Mouse (Mus musculus): ENCODE measurements at regions not wholly inside any gene's neighbourhood (a gene's known extent, or its start where the extent isn't known, plus 50 kb on each side); places are given as distances from the start of the nearest gene placed in this dataset.
A peak's percentile ranks its signal among the peaks of the same experiment; 100 is the strongest.

DNA sequence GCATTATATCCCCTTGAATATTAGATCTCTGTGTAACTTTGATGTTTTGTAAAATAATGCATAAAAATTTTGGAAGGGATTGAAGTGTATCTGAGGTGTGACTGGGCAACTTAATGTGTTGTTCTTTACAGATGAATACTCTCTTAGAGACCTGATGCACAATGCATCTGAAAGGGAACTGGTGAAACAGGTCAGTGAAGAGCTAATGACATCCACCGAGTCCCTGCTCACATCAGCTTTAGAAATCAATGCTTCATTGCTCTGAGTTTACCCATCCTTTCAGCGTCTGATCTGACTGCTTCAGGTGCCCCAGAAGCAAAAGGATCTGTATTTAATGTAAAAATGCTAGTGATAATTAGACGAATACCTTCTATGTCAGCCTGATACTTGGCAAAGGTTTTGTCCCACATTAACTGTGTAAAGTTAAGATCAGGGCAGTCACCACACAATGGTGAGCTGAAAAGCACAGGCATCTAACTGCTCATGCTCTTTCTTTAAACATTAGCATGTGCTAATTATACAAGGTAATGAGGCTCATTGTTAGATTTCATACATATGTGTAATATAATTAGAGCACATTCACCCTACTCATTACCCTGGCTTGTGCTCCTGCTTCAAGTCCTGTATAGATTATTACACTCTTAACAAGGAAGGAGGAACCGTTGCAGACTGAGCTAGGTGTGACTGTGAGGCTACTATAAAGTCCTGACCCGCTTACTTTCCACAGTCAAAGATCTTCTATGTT is 204.6 kb upstream of the Tlr4 start:
- DNase-seq (ENCODE audit: low spot score in 2 of 2), result no peak

- DNase-seq (ENCODE audit: low spot score in 2 of 2), result no peak
Measured at GRCm38 (mm10) chr4:66618811-66619440, 208.5 kb upstream of the Tlr4 start.

DNA sequence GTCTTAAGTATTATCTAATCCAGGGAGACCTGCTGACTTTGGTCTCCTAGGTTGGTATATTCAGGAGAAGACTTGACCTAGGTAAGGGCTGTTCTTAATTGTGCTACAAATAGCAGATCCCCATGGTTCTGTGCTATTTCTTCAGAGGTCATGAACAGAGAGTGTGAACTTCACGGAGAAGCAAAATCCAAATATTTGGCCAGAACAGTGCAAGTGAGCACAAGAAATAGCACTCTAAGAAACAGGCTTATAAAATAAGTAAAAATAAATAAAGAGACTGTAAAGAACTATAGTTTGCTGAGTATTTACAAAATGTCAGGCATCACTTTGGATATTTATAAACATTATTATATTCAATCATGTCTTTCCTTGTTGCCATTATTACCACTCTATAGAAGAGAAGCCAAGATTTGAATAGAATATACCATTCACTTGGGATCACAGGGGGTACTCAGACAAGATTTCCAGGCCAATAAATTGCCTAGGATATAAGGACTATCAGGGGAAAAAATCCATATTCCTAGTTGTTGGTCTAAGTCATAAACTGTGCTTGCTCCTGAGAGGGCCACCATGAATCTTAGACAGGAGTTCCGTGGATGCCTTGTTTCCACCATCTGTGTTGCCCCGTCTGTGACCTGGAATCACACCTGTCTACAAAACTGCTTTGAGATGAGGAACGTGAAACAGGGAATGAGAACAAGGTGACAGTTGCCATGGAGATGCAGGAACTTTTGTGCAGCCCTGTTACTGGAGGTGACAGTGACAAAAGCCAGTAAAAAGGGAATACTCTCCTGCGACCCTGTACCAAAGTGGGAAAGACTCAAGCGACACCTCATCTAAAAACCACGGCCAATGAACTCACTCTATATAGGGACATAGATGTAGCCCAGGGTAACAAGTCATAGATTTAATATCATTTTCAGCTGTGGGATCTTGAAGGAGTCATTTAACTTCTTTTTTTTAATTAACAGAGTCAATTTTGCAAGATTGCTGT is 209.3 kb upstream of the Tlr4 start:
- DNase-seq (ENCODE audit: low spot score in 2 of 2), result no peak

GRCm38 (mm10) chr4:66617101-66617500 is 210.3 kb upstream of the Tlr4 start:
- DNase-seq (ENCODE audit: low spot score in 2 of 2), result no peak

- no peak for DNase-seq (ENCODE audit: low spot score in 2 of 2)
Measured at GRCm38 (mm10) chr4:66604849-66605248, 200.4 kb upstream of the Astn2 start.

GRCm38 (mm10) chr4:66598737-66599136 is 194.3 kb upstream of the Astn2 start:
- no peak for DNase-seq (ENCODE audit: low spot score in 2 of 2)

DNA sequence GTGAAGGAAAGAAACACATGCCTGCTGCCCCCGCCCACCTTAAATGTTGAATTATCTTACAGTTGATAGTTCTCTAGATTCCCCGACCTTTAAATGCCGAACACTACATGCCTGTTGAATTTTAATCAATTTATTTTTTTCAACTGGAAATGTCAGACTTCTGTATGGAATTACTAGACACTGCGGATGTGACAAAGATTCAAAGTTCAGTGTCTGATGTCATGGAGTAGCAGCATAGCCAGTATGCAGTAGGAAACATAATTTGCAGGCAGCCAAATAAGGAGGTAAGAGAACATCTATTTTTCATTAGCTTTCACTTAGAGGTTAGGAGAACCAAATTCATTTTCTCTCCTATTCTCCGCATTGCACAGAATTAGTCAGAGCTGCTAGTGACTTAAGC is 182.2 kb upstream of the Astn2 start:
- no peak for DNase-seq (ENCODE audit: low spot score in 2 of 2)

DNA sequence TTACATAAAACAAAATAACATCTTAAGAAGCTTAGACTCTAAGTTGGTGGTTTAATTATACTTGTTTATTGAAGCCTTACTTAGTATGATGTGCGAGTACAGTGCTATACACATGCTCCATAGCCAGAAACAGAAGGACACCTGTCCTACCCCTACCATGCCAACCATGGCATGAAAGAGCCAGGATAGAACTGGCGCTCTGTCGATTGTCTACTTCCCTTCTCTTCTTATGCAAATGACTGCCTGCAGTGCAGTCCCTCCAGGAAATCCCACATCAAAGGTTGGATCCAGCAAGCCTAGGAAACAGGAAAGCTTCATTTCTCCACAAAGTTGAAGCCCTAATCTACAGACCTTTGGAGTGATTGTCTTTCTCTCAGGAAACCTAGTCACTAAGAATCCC is 181.8 kb upstream of the Astn2 start:
- DNase-seq (ENCODE audit: low spot score in 2 of 2), result no peak

GRCm38 (mm10) chr4:66556936-66557335 is 152.5 kb upstream of the Astn2 start:
- no peak for DNase-seq (ENCODE audit: low spot score in 2 of 2)

DNA sequence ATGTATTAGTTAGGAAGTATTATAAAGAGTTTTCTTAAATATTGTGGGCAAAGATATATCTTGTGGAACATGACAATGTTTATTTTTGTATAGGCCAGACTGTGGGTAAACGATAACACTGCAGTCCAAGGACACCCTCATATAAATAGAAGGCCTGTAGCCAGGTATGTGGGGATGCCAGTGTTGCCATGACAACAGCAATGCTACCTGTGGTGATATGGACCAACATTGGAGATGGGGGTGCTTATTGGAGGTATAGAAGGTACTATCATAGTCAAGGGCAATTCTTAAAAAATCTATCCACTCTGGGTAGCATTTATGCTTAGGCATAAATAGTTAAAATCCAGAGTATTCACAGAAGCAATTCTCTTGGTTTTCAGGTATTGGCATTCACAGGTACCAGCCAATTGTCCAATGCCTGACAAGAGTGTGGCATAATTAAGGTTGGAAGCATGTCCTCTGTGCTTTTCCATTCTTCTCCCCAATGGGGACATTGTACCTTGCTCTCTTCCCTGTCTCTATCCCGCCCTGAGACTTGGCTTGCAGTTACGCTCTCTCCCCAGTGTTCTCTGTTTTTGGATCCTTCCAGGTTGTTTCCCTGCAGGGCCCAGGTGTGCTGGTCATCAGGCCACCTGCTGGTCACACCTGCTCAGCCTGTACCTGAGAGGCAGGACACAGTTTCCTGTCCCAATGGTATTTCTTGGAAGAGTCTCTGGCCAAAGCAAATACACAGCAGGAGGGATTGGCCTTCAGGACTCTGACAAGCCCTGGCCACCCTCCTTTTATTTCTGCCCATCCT is 146.1 kb upstream of the Astn2 start:
- no peak for DNase-seq (ENCODE audit: low spot score in 2 of 2)

DNA sequence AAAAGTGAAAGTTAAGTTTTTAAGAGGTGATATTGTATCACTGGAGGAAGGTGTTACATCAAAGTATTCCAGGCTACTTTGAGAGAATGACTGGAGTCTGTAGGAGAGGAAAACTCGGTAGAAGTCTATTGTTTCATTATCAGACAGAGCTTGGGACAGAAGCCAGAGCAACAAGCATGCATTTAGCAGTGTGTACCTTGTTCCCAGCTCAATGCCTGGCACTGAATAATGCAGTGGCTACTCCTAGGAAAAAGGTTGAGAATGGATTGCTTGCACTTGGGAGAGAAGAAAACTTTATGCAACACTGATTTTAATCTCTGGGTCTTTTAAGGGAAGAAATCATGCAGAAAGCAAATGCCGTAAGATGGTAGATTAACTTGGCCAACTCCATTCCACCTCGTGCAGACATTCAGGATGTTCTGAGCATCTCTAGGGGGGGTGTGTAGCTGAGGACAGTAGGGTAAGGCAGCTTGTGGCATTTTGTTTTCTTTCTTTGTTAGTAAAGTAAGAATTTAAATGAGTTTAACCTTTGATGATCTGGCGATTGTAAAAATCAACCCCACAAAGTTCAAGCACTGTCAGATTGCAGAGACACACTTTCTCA is 138.5 kb upstream of the Astn2 start:
- DNase-seq (ENCODE audit: low spot score in 2 of 2), result no peak

GRCm38 (mm10) chr4:66524456-66524855 is 120.0 kb upstream of the Astn2 start:
- DNase-seq (ENCODE audit: low spot score in 2 of 2), result no peak

DNA sequence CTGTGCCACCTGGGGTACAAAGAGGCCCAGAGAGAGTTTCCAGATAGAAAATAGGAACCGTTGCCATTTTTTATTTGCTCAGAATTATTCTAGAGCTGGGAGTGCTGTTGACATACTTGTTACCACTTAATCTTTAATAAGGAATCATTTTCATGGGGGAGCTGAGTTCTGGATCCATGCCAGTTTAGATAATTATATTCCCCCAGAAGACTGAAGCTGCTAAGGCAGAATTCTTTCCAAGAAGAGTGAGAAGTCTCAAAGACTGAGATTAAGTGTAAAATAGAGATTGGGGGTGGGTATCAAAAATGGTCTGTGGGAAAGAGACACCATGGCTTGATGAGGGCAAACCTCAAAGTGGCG is 119.5 kb upstream of the Astn2 start:
- no peak for DNase-seq (ENCODE audit: low spot score in 2 of 2)

GRCm38 (mm10) chr4:66523238-66523885 is 119.0 kb upstream of the Astn2 start:
- peak in 1 of 2 experiments; percentile 39 for DNase-seq (ENCODE audit: low spot score in 2 of 2)

- DNase-seq (ENCODE audit: low spot score in 2 of 2), result no peak
Measured at GRCm38 (mm10) chr4:66522097-66522809, 117.8 kb upstream of the Astn2 start.

DNA sequence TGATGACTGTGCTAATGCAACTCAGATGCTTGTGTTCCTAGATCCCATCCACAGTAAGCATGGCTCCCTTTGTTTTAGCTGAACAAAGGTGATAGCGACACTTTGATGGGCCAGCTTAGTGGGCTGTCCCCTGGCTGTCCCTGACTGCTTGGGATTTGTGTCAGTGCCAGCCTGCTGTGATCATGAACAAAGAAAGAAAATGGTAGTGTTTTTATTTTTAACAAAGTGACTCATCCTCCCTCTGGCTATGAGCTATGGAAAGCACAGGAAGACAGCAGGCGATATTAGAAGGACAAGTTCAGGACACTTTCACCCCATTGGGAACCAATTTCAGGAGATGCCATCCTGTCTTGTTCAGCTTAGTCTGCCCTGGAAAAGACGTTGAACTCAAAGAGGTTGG is 116.4 kb upstream of the Astn2 start:
- DNase-seq (ENCODE audit: low spot score in 2 of 2), result no peak

- no peak for DNase-seq (ENCODE audit: low spot score in 2 of 2)
Measured at GRCm38 (mm10) chr4:66515815-66516214, 111.4 kb upstream of the Astn2 start.

DNA sequence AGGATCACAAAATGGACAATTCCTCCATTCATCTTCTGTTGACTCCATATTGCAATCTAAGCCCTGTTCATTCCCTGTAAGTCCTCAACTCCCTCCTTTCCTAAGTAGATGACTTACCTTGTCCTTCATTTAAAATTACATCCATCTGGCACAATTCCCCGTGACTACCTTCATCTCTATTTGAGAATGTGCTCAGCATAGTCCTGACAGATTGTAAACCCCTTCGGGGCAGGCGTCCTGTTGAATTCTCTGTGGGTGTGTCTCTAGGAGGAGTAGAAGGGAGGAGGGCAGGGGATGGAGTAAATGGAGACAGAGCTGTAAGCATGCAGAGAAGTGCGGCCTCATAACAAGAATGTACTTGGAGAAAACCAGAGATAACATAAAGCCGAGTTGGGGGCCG is 79.1 kb upstream of the Astn2 start:
- DNase-seq (ENCODE audit: low spot score in 2 of 2), result no peak

DNA sequence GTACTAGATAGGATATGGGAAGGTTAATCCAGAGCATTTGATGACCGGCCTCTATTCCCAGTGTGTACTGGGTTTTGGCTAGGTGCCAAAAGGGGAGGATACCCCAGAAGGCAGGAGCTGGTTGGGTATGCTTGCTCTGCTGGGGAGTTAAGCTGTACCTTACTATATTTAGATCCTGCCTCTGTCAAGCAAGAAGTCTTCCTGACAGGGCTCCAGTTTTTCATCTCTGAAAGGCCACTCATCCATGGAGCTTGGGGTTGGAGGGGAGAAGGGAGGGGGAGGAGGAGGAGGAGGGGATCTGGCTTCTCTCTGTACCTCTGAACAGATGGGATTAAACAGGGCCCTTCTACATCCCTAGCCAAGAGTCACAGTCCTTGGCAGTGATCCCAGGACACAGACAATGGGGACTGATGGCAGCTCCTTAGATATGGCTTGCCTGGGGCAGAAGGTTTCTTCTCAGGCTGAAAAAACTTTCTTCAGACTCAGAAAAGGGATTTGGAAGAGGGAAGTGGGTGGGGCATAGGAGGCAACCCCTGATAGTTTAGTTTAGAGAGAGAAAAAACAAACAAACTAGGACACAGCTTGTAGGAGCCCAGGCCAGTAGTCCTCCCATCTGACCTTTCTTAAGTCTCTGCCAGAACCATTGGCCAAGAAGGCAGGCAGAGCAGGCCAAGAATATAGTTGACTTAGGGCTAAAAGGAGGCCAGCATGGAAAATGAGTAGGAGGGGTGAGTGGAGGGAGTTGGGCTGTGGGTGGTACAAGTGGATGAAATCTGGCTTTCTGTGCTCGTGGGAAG is 78.3 kb upstream of the Astn2 start:
- DNase-seq (ENCODE audit: low spot score in 2 of 2), result peak; percentile 52 to 56

All from right cerebral cortex, postnatal 36 days (tissue).